Mouse (Mus musculus) neural tube, embryonic 15.5 days (tissue): ENCODE data around the gene Pibf1. TPM values are rescaled to one million over a fixed set of nuclear protein-coding genes. Genes with fewer than 3 reads are reported as not detected.

Experiments
- ATAC-seq: fragments of 200-750 bp; cut with Nextera tagmentation; 2 replicates; pipeline ENCODE4 v1.8.0; 2017; ENCODE audit warnings: mild to moderate bottlenecking, moderate TSS enrichment, moderate library complexity; ENCODE audit not compliant: low FRiP score
- H3K27ac ChIP-seq: fragments of 300-500 bp; sonication (generic); replicated peaks from 2 replicates; pipeline ENCODE4 v1.5.1; 2015; ENCODE audit warnings: mild to moderate bottlenecking, inconsistent platforms
- H3K27me3 ChIP-seq: fragments of 300-500 bp; sonication (generic); replicated peaks from 2 replicates; pipeline ENCODE4 v1.6.1; 2015; ENCODE audit warnings: inconsistent platforms
- H3K36me3 ChIP-seq: fragments of 300-500 bp; sonication (generic); 2 replicates; pipeline ENCODE4 v1.6.1; 2015; ENCODE audit warnings: inconsistent platforms
- H3K4me1 ChIP-seq: fragments of 300-500 bp; sonication (generic); 2 replicates; pipeline ENCODE4 v1.6.1; 2015; ENCODE audit warnings: inconsistent platforms
- H3K4me2 ChIP-seq: fragments of 300-500 bp; sonication (generic); 2 replicates; pipeline ENCODE4 v1.6.1; 2015; ENCODE audit warnings: inconsistent platforms, mild to moderate bottlenecking, moderate library complexity
- H3K4me3 ChIP-seq: fragments of 300-500 bp; sonication (generic); replicated peaks from 2 replicates; pipeline ENCODE4 v1.5.1; 2015; ENCODE audit warnings: mild to moderate bottlenecking, inconsistent platforms
- H3K9ac ChIP-seq: fragments of 300-500 bp; sonication (generic); replicated peaks from 2 replicates; pipeline ENCODE4 v1.6.1; 2015; ENCODE audit warnings: mild to moderate bottlenecking, inconsistent platforms
- H3K9me3 ChIP-seq: fragments of 300-500 bp; sonication (generic); replicated peaks from 2 replicates; pipeline ENCODE4 v1.6.1; 2016; ENCODE audit warnings: inconsistent platforms
- WGBS: fragments of 180-500 bp; shearing (Covaris S2); methylation state at CpG from one replicate; pipeline ENCODE4 v1.1.7; 2015; ENCODE audit warnings: mixed read lengths; 5-methylcytosine and 5-hydroxymethylcytosine counted together
- polyA plus RNA-seq: library from polyadenylated mRNA; unstranded; fragments of >200 nt; fragmentation: Nextera tagmentation; extraction: Ambion mirVana; gene quantifications from 2 replicates; pipeline ENCODE4 v1.2.1, GENCODE M21; 2015

Gene Pibf1
- polyA plus RNA-seq, 1 experiment from 2014 or later: 18.0 TPM

GRCm38 (mm10) chr14:99301472-99301871 is 202.2 kb downstream of the Pibf1 start:
- WGBS: 78% methylated on average over 11 of the region's 11 CpGs

More at GRCm38 (mm10) chr14:99301472-99301871, 202.2 kb downstream of the Pibf1 start:
- peaks cover 14% of the 10 kb centered on the region for H3K4me1 ChIP-seq
- no peaks in the 10 kb centered on the region for H3K9me3 ChIP-seq
- no peak overlapping the region for H3K4me3 ChIP-seq
- no peak for ATAC-seq
- H3K27me3 ChIP-seq: peaks cover 8% of the 10 kb centered on the region
- no peaks in the 10 kb centered on the region for H3K36me3 ChIP-seq
- H3K4me2 ChIP-seq: no peak overlapping the region
- H3K9ac ChIP-seq: no peak overlapping the region
- H3K27ac ChIP-seq: no peak overlapping the region

Other genes with a start within 250 kb of the Pibf1 start
- 0.64 TPM in 1 of 2 replicates, not detected in the other for gene Rpl36a-ps1, start 105.1 kb upstream of the Pibf1 start, polyA plus RNA-seq
- gene Mzt1, start 53.3 kb upstream of the Pibf1 start, polyA plus RNA-seq: 92.8 and 94.8 TPM in 2 replicates
- gene Bora, start 53.2 kb upstream of the Pibf1 start, polyA plus RNA-seq: 14.0 and 22.5 TPM in 2 replicates
- 17.5 and 20.4 TPM in 2 replicates for gene Dis3, start 346 bp downstream of the Pibf1 start, polyA plus RNA-seq
- gene Klf5, start 199.3 kb downstream of the Pibf1 start, polyA plus RNA-seq: 5.2 and 11.3 TPM in 2 replicates